In the genomic region with DNA sequence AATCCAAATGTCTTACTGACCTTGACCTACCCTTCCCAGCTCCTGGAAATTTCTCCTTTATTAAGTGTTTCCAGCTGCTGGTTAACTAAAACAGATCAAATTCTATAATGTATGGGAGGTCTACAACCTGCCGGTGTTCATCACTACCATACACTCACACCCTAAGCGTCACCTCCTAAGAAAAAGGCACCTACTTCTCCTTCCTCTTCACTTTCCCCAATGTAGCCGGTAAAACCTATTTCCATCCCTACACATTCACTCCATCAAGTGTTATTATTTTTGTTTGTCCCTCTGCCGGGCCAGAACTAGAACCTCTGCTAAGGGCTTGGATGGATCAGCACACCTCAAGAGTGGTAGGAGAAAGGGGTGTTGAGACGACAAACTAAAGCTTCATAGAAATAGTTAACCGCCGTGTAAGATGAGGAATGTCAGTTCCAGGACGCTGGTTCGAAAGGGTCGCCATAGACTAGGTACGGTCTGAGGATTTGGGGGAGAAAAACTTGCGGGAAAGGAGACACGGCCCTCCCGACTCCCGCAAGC, we compare ENCODE assay signal across 8 mouse cellular contexts. TPM values are rescaled to one million over a fixed set of nuclear protein-coding genes. Genes with fewer than 3 reads are reported as not detected.
DNase-seq lines count a peak whose midpoint lies in the region; ATAC-seq and TF ChIP-seq lines count a peak whose summit lies in the region.

No protein-coding gene starts in this region.

- peaks cover 25% of the 10 kb centered on the region for H3K36me3 ChIP-seq in kidney, embryonic 15.5 days
- H3K36me3 ChIP-seq in hindbrain, postnatal 0 days (ENCODE audit: insufficient read depth, low read length): no peaks in the 10 kb centered on the region
- H3K36me3 ChIP-seq in midbrain, postnatal 0 days (ENCODE audit: insufficient read depth, low read length): no peaks in the 10 kb centered on the region

- TF ChIP-seq CTCF in hindbrain, postnatal 0 days (IDR thresholded peaks at IDR 0.05; ENCODE audit: low read depth): no peak
- TF ChIP-seq CTCF in midbrain, postnatal 0 days (IDR thresholded peaks at IDR 0.05): no peak

- no peaks in the 10 kb centered on the region for H3K9me3 ChIP-seq in kidney, embryonic 15.5 days (replicated peaks)
- no peaks in the 10 kb centered on the region for H3K9me3 ChIP-seq in hindbrain, postnatal 0 days (ENCODE audit: low read length)
- H3K9me3 ChIP-seq in midbrain, postnatal 0 days (ENCODE audit: low read length): no peaks in the 10 kb centered on the region

- DNase-seq in kidney, postnatal 4 days: no peak
- no peak for DNase-seq in hindbrain, postnatal 0 days (ENCODE audit: low spot score)
- no peak for DNase-seq in midbrain, postnatal 0 days (ENCODE audit: low spot score)
- DNase-seq in urinary bladder, postnatal 10 days (ENCODE audit: low spot score): no peak
- no peak for DNase-seq in spleen, postnatal 14 days (ENCODE audit: low spot score in 2 of 2)
- DNase-seq in retina, postnatal 1 day: no peak

- no peaks in the 10 kb centered on the region for H3K27me3 ChIP-seq in kidney, embryonic 15.5 days
- no peaks in the 10 kb centered on the region for H3K27me3 ChIP-seq in hindbrain, postnatal 0 days (ENCODE audit: insufficient read depth, low read length)
- no peaks in the 10 kb centered on the region for H3K27me3 ChIP-seq in midbrain, postnatal 0 days (ENCODE audit: insufficient read depth, low read length)

- WGBS in kidney, embryonic 15.5 days: 4% methylated on average over 15 of the region's 15 CpGs
- 8% methylated on average over 15 of the region's 15 CpGs for WGBS in hindbrain, postnatal 0 days
- 5% methylated on average over 15 of the region's 15 CpGs for WGBS in midbrain, postnatal 0 days

- H3K4me3 ChIP-seq in kidney, embryonic 15.5 days (replicated peaks): peak overlapping the region; percentile 98
- H3K4me3 ChIP-seq in hindbrain, postnatal 0 days (ENCODE audit: low read length): peak overlapping the region; percentile 63
- peak overlapping the region; percentile 67 for H3K4me3 ChIP-seq in midbrain, postnatal 0 days (ENCODE audit: low read depth, low read length)

- H3K4me2 ChIP-seq in kidney, embryonic 15.5 days: peak overlapping the region; percentile 88
- H3K4me2 ChIP-seq in hindbrain, postnatal 0 days (ENCODE audit: low read depth, low read length): peak overlapping the region; percentile 87
- H3K4me2 ChIP-seq in midbrain, postnatal 0 days (ENCODE audit: low read depth, low read length, poor library complexity, severe bottlenecking): peak overlapping the region; percentile 97

- peaks cover 20% of the 10 kb centered on the region for H3K4me1 ChIP-seq in kidney, embryonic 15.5 days
- H3K4me1 ChIP-seq in hindbrain, postnatal 0 days (ENCODE audit: insufficient read depth, low read length): peaks cover 7% of the 10 kb centered on the region; the same call in 1 of the 2 replicates
- no peaks in the 10 kb centered on the region; the same call in 1 of the 2 replicates for H3K4me1 ChIP-seq in midbrain, postnatal 0 days (ENCODE audit: insufficient read depth, low read length)

- H3K27ac ChIP-seq in kidney, embryonic 15.5 days: peak overlapping the region; percentile 76; the same call in 1 of the 2 replicates
- peak overlapping the region; percentile 78 for H3K27ac ChIP-seq in hindbrain, postnatal 0 days
- peak overlapping the region; percentile 77 for H3K27ac ChIP-seq in midbrain, postnatal 0 days (ENCODE audit: low read depth, low read length)

- ATAC-seq in kidney, embryonic 15.5 days (replicated peaks; ENCODE audit: low FRiP score): no peak; the same call in 1 of the 2 replicates
- ATAC-seq in common myeloid progenitor, adult 5-6 weeks (replicated peaks; ENCODE audit: low read depth, poor library complexity, severe bottlenecking): peak; percentile 36
- ATAC-seq in hindbrain, postnatal 0 days: peak; percentile 68; the same call in 1 of the 2 replicates
- ATAC-seq in midbrain, postnatal 0 days (ENCODE audit: low FRiP score): peak; percentile 46

- H3K9ac ChIP-seq in kidney, embryonic 15.5 days: peak overlapping the region; percentile 57
- H3K9ac ChIP-seq in hindbrain, postnatal 0 days (replicated peaks; ENCODE audit: low read length): peak overlapping the region; percentile 71
- H3K9ac ChIP-seq in midbrain, postnatal 0 days (replicated peaks; ENCODE audit: low read length, poor library complexity, severe bottlenecking): peak overlapping the region; percentile 72

RNA-seq across cellular contexts. Expression of gene Tatdn3, which starts 0.4 kb away (rescaled TPM):
- polyA plus RNA-seq in kidney, embryonic 15.5 days (2015; fragmentation: Nextera tagmentation; extraction: Ambion mirVana): 12.8 and 13.8 TPM in 2 replicates
- total RNA-seq in common myeloid progenitor, adult 5-6 weeks (2017): 16.9 and 24.8 TPM in 2 replicates
- 9.1 and 14.8 TPM in 2 replicates for total RNA-seq in hindbrain, postnatal 0 days (2014; rRNA removed)
- 15.6 and 18.0 TPM in 2 replicates for polyA plus RNA-seq in hindbrain, postnatal 0 days (2015; fragmentation: Nextera tagmentation; extraction: Ambion mirVana)
- 21.5 and 39.0 TPM in 2 replicates for total RNA-seq in midbrain, postnatal 0 days (2014; rRNA removed)
- polyA plus RNA-seq in midbrain, postnatal 0 days (2015; fragmentation: Nextera tagmentation; extraction: Ambion mirVana): 12.8 and 14.7 TPM in 2 replicates

RNA-seq across cellular contexts. Expression of gene Nsl1, which starts 0.5 kb away (rescaled TPM):
- 22.1 and 23.1 TPM in 2 replicates for polyA plus RNA-seq in kidney, embryonic 15.5 days (2015; fragmentation: Nextera tagmentation; extraction: Ambion mirVana)
- 10.2 and 13.3 TPM in 2 replicates for total RNA-seq in common myeloid progenitor, adult 5-6 weeks (2017)
- total RNA-seq in hindbrain, postnatal 0 days (2014; rRNA removed): 1.2 and 2.7 TPM in 2 replicates
- 3.2 and 4.4 TPM in 2 replicates for polyA plus RNA-seq in hindbrain, postnatal 0 days (2015; fragmentation: Nextera tagmentation; extraction: Ambion mirVana)
- total RNA-seq in midbrain, postnatal 0 days (2014; rRNA removed): 1.6 and 1.9 TPM in 2 replicates
- polyA plus RNA-seq in midbrain, postnatal 0 days (2015; fragmentation: Nextera tagmentation; extraction: Ambion mirVana): 1.8 and 1.9 TPM in 2 replicates

RNA-seq across cellular contexts. Expression of gene Spata45, which starts 25.9 kb away (rescaled TPM):
- not detected in 2 replicates for polyA plus RNA-seq in kidney, embryonic 15.5 days (2015; fragmentation: Nextera tagmentation; extraction: Ambion mirVana)
- not detected in 2 replicates for total RNA-seq in common myeloid progenitor, adult 5-6 weeks (2017)
- not detected in 2 replicates for total RNA-seq in hindbrain, postnatal 0 days (2014; rRNA removed)
- not detected in 2 replicates for polyA plus RNA-seq in hindbrain, postnatal 0 days (2015; fragmentation: Nextera tagmentation; extraction: Ambion mirVana)
- total RNA-seq in midbrain, postnatal 0 days (2014; rRNA removed): not detected in 2 replicates
- polyA plus RNA-seq in midbrain, postnatal 0 days (2015; fragmentation: Nextera tagmentation; extraction: Ambion mirVana): not detected in 2 replicates

RNA-seq across cellular contexts. Expression of gene Batf3, which starts 35.3 kb away (rescaled TPM):
- 12.5 and 13.7 TPM in 2 replicates for polyA plus RNA-seq in kidney, embryonic 15.5 days (2015; fragmentation: Nextera tagmentation; extraction: Ambion mirVana)
- 6.0 TPM in 1 of 2 replicates, not detected in the other for total RNA-seq in common myeloid progenitor, adult 5-6 weeks (2017)
- 1.0 and 4.7 TPM in 2 replicates for total RNA-seq in hindbrain, postnatal 0 days (2014; rRNA removed)
- polyA plus RNA-seq in hindbrain, postnatal 0 days (2015; fragmentation: Nextera tagmentation; extraction: Ambion mirVana): 4.0 and 4.1 TPM in 2 replicates
- 1.3 and 4.9 TPM in 2 replicates for total RNA-seq in midbrain, postnatal 0 days (2014; rRNA removed)
- polyA plus RNA-seq in midbrain, postnatal 0 days (2015; fragmentation: Nextera tagmentation; extraction: Ambion mirVana): 1.3 and 1.6 TPM in 2 replicates

RNA-seq across cellular contexts. Expression of gene Flvcr1, which starts 36.4 kb away (rescaled TPM):
- 6.7 and 7.1 TPM in 2 replicates for polyA plus RNA-seq in kidney, embryonic 15.5 days (2015; fragmentation: Nextera tagmentation; extraction: Ambion mirVana)
- 21.1 and 26.6 TPM in 2 replicates for total RNA-seq in common myeloid progenitor, adult 5-6 weeks (2017)
- total RNA-seq in hindbrain, postnatal 0 days (2014; rRNA removed): 27.6 and 44.9 TPM in 2 replicates
- polyA plus RNA-seq in hindbrain, postnatal 0 days (2015; fragmentation: Nextera tagmentation; extraction: Ambion mirVana): 7.3 and 7.4 TPM in 2 replicates
- 32.3 and 36.9 TPM in 2 replicates for total RNA-seq in midbrain, postnatal 0 days (2014; rRNA removed)
- 8.2 and 9.2 TPM in 2 replicates for polyA plus RNA-seq in midbrain, postnatal 0 days (2015; fragmentation: Nextera tagmentation; extraction: Ambion mirVana)
